Mouse (Mus musculus): ENCODE measurements around the gene Anp32a.

Anp32a gene

GRCm38 (mm10) chr9:62369172-62369571 is 28.1 kb downstream of the Anp32a start:
- no peak for DNase-seq (ENCODE audit: low spot score)

DNA sequence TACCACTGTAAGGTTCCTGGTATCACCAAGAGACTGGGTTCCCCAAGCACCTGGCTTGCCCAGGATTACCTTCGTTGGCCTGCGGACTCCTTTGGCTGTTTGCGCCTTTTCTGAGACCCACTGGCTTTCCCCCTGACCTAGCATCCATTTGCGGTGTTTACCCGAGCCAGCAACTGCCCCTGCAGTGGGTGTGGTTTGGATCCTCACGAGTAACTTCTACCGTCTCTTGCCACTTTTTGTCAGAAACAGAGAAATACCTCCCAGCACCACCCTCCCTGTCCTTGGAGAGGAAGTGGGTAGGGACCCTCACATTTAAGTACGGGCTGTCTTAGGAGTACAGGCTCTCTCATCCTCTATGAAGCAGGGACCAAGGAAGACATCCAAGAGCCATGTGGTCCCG is 29.1 kb downstream of the Anp32a start:
- no peak for DNase-seq (ENCODE audit: low spot score)

GRCm38 (mm10) chr9:62370648-62371280 is 29.7 kb downstream of the Anp32a start:
- no peak for DNase-seq (ENCODE audit: low spot score)

- no peak for DNase-seq (ENCODE audit: low spot score)
These were observed 30.9 kb downstream of the Anp32a start for GRCm38 (mm10) chr9:62371745-62372555.

- no peak for DNase-seq (ENCODE audit: low spot score)
These were observed 31.6 kb downstream of the Anp32a start for GRCm38 (mm10) chr9:62372556-62373221.

DNA sequence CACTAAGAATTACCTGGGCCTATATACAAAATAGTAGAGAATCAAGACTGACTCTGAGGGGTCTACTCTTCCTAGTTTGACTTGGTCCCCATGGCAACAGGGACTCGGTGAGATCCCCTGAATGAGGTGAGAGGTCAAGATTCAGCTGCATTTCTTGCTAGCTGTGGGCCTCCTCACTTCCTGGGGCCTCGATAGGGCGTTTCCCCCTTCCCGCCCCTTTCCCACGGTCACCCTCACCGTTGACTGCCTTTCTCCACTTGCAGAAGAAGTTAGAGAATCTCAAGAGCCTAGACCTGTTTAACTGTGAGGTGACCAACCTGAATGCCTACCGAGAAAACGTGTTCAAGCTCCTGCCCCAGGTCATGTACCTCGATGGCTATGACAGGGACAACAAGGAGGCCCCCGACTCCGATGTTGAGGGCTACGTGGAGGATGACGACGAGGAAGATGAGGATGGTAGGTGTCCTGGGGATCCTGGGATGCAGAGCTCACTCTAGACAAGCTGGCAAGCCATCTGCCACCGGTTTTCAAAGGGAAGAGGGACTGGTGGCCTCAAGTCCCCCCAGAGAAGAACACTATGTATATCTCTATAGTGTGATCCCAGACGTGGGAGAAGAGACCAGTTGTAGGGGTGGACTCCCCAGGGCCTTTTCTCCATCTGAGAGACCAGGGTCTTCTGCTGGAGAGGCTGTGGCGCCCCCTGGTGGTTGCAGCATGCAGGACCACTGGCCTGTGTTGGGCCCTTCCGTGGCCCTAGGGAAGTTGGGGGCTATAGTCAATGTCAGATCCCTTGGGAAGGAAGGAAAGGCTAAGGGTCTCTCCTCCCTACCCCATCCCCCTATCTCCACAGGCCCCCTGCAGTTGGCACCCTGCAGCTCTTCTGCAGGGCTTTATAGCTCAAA is 32.4 kb downstream of the Anp32a start:
- DNase-seq (ENCODE audit: low spot score), result peak; percentile 33

GRCm38 (mm10) chr9:62374276-62374675 is 33.2 kb downstream of the Anp32a start:
- DNase-seq (ENCODE audit: low spot score), result no peak

GRCm38 (mm10) chr9:62377897-62378296 is 36.8 kb downstream of the Anp32a start:
- no peak for DNase-seq (ENCODE audit: low spot score)

DNA sequence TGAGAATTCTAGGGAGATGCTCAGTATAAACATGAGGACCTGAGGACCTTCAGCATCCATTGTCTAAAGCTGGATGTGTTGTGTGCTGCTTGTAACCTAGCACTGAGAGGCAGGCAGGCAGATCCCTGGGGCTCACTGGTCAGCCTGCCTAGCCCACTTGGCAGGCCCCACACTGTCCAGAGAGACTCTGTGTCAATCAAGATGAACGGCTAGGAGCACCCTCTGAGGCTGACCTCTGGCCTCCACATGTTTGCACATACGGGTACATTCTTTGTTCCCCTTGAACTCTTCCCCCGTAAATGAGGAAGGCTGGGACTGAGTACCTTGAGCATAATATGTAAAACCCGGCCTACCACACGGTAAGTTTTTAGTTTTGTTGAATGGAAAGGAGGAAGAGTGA is 39.3 kb downstream of the Anp32a start:
- no peak for DNase-seq (ENCODE audit: low spot score)

DNA sequence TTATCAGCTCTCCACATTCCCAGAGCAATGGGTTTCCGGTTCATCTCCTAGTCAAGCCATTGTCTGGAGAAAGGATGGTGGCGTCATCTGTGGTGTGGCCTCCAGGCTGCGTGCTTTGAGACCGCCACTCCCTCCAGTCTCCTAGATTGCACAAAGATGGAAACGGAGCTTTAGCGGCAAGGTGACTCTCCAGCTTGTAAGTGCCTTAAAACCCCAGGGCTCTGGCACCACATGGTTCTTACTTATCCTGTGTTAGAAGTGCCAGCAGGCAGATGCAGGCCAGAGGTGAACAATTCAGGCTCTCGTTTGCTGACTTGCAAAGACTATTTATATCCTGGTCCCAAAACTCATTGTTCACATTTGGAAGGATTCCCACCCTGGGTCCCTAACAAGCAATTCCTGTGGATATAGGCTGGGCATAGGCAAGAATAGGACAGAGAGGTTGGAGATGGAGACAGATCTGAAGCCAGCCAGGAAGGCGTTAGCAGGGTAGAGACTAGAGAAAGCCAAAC is 40.4 kb downstream of the Anp32a start:
- no peak for DNase-seq (ENCODE audit: low spot score)

DNA sequence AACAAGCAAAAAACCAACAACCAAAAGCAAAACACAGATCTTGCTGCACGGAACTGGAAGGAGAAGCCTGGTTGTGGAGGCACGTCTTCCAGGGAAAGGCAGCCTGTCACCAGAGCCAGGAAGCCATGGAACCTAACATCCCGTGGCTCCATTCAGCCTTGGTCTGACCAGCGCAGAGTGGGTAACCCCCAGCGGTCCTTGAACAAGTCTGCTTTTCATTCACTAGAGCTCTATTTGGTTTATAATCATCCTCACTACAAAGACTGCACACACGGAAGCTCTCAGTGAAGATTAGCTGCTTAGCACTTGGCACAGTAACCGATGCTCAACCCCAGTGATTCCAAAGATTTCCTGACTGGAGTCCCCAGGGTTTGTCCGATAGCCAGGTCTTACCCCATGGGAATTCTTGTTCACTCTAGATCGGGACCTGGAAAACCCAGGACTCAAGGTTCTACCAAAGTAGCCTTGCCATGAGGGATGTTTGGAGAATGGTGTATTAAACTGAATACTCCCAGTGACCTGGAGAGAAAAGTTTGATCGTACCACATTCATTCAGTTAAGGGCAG is 41.5 kb downstream of the Anp32a start:
- DNase-seq (ENCODE audit: low spot score), result no peak

- DNase-seq (ENCODE audit: low spot score), result no peak
These were observed 44.0 kb downstream of the Anp32a start for GRCm38 (mm10) chr9:62385062-62385461.

DNA sequence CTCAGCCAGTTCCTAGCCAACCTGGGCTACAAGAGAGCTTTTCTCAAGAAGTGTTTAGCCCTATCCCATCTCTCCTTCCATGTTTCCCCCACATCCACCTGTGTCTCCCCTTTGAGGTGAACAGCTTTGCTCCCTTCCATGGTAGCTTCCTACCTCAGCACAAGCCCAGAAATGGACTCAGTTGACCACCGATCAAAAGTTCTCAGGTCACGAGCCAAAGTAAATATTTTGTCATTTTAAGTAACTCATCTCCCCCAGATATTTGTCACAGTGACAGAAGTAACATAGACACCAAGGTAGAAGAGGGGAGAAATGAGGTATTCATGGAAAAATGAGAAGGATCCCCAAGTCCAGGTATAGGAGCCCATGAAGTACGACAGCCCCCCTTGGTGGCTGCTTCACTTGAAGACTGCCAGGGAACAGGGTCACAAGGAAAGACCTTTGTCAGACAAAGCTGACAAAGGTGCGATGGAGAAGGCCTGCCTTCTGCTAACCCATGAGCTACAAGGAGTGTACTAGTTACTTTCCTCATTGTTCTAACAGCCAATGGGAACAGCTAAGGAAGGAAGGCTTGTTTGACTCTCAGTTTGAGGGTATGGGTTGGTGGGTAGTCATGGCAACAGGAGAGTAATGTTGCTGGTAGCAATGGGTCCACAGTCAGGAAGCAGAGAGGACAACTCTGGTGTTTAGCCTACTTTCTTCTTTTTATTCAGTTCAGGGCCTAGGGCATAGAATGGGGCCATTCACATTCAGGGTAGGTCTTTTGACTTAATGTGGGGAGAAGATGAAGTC is 44.8 kb downstream of the Anp32a start:
- DNase-seq (ENCODE audit: low spot score), result no peak

DNA sequence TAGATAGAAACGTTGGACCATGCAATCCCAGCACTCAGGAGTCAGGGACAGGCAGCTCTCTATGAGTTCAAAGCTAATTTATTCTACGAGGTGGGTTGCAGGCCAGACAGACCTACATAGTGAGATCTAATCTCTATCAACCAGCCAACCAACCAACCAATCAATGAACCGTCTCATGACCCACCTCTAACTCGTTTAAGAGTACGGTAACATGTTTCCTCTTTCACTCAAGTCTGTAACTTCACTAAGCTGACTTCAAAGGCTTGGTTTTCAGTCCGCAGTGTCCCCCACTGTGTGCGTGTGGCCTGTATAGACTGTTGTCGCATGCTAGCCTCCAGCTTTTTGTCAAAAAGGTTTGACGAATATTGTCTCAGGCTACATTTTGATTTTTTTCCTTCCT is 48.6 kb downstream of the Anp32a start:
- no peak for DNase-seq (ENCODE audit: low spot score)

DNA sequence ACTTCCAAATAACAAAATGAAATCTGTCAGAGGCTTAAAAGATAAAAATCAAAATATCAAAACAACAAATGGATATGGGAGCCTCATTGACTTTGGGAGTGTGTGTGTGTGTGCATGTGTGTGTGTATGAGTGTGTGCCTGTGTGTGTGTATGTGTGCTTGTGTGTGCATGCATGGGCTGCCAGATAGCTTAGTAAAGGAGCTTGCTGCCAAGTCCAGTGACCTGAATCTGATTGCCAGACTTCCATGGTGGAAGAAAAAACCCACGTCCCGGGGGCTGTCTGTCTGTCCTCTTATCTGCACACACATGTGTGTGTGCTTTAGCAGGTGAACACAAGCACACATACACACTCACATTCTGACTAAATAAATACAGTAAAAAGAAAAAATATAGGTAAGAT is 52.4 kb downstream of the Anp32a start:
- DNase-seq (ENCODE audit: low spot score), result no peak

DNA sequence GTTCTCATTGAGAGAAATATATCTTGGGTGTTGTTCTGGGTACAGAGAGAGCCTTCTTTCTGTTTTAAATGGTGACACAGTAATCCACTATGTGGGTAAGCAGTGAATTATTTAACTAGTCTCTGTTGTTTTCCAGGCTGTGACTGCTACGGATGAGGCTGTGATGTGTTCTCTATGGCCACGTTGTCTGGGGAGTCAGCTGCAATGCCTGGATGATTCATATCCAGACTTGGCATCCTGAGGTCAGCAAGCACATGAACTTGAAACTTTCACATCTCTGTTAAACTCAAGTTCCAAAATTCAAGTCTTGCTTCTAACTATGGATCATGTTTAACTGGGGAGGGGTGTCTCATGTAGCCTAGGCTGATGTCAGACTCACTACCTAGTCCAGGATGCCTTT is 53.1 kb downstream of the Anp32a start:
- no peak for DNase-seq (ENCODE audit: low spot score)

- no peak for DNase-seq (ENCODE audit: low spot score)
These were observed 59.6 kb downstream of the Anp32a start for GRCm38 (mm10) chr9:62400531-62401170.

GRCm38 (mm10) chr9:62401589-62401988 is 60.5 kb downstream of the Anp32a start:
- DNase-seq (ENCODE audit: low spot score), result no peak

DNA sequence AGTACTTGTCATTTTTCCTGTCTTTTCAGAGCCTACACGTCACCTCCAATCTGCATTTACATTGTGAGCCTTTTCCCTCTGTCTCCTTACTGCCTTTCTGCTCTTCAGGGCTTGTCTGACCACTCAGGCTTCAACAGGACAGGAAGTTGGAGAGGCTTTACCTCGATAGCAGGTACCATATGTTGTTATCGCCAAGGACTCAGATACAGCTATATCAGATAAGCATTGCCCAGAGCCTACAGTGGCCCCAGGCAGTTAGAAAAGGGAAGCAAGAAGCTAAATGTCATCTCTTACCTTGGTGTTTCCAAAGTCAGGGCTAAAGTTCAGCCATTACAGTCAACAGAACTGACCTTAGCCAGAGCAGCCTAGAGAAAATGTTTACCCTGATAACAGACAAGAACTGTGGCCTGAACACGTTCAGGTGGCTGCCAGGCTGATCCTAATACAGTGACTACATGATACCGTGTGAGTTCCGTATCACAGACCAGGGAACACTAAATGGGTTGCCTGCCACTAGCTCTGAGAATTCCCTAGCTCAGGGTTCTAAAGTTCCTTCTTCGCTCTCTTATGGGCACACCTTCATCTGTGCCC is 65.4 kb downstream of the Anp32a start:
- no peak for DNase-seq (ENCODE audit: low spot score)

All from urinary bladder, postnatal 10 days (tissue).